Mouse (Mus musculus) liver, embryonic 14 days (tissue): Measurements from ENCODE around the gene Lrrn4cl. TPM values are rescaled to one million over a fixed set of nuclear protein-coding genes. Genes with fewer than 3 reads are reported as not detected.

Experiments used
- polyA plus RNA-seq: library from polyadenylated mRNA; depleted of rRNA; stranded (reverse); fragments of >200 nt; gene quantifications from 2 replicates; pipeline ENCODE4 v1.2.3, GENCODE M21; 2012; rRNA removed

Lrrn4cl gene
- polyA plus RNA-seq: 0.12 TPM in 2 replicates

GRCm38 (mm10) chr19:8850402-8850901, at the start of gene Lrrn4cl:
Gene Lrrn4cl, plus strand, starts transcription at chr19:8850768.

DNA sequence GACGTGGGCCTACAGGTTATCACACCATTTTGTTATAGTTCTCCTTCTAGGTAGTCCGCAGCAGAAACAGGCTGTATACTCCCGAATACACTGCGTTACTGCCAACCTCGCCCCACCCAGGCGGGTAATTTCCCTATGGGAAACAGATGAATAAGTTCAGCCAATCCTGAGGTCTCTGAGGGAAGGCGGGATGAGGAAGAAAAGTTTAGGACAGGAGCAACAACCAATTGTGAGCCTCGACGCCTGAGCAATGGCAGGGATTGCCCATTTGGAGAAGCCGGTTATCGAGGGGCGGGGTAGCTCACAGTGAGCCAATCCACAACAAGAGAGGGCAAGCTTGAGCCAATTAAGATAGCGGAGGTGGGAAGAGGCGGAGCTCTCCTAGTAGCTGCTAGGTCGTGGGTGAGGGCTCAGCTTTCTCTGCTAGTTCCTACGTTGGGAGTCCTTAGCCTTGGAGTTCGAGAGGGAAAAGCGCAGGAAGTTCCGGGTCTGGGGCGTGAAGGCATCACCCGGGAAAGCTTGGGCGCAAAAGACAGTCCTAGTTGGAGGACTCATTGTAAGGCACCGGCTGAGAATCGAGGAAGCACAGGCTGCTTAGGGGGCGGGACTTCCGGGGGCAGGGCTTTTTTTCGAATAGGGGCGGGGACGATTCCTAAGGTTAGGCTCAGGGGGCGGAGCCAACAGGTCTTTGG, 48.3 kb upstream of the Lrrn4cl start, which contains the start of gene Zbtb3:
Gene Zbtb3, plus strand, starts transcription at position 426 of the 692 bp plus-strand sequence.

DNA sequence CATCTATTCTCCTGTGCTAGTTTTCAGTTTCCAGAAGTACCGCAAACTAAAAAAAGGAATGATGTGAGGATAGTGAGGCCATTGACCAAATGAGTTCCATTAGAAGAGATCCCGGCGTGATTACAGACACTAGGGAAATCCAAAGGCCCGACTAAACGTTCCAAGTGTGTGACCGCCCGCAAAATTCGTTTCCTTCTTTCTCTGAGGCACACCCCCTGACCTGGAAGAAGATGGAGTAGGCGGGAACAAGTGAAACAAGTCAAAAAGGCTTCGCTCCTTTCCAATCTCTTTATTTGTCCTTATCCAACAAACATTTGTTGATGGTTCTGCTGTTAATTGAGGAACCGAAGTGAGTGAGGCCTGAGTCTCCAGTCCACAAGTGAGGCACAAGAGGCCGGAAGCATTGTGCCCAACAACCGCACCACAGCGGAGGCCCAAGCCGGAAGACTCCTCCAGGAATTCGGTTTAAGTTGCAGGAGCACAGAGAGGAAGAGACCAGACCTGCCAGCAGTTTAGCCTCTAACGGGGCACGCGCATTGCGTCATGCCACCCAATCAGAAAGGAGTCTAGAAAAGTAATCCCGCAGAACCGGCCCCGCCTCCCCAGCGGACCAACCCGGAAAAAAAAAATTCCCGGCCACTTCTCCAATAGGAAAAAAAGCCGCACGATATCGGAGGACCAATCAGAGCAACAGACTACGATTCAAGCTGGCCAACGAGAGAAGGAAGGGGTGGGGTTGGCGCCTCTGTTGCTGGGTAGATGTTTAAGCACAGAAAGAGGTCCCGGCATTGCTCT, 31.6 kb upstream of the Lrrn4cl start, which contains the start of gene Ttc9c:
Gene Ttc9c, minus strand, starts transcription at position 533 of the 795 bp plus-strand sequence.

GRCm38 (mm10) chr19:8819596-8820423, 30.8 kb upstream of the Lrrn4cl start, which contains the start of gene Hnrnpul2:
Gene Hnrnpul2, plus strand, starts transcription at chr19:8820010.

DNA sequence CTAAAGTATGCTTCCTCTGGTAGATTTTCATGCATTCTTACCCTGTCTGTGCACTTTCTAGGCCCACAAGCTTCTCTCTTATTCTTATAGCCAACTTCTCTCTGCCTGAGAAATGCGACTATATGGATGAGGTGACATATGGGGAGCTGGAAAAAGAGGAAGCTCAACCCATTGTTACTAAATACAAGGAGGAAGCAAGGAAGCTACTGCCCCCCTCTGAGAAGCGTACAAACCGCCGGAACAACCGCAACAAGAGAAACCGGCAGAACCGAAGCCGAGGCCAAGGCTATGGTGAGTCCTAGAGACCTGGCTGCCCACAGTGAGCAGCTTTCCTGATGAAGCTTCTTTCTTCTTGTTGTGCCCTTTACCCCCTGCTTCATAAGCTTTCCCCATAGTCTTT, 20.9 kb upstream of the Lrrn4cl start, which contains the start of gene AC129217.1:
Gene AC129217.1, plus strand, starts transcription at position 114 of the 400 bp plus-strand sequence.

DNA sequence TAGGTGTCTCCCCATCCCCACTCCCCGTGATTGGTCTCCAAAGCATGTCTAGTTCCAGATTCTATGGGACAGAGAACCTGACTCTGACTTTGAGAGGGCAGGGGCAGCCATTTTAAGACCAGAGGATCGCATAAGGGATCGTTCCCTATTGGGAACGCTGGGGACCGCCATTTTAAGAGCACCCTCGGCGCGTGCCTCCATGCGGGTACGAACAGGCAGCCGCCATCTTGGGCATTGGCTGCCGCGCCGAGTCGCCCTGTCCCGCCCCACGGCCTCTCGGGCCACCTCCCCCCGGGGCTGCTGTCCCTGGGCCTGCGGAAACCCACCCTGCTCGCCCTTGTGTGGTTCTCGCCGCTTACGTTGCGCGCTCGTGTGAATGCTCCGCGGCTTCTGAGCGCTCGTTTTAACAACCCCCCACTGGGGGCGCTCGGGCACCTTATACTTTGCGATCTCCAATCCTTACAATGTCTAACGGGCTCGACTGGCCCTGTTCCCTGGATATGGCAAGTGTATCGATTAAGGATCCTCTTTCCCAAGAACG, 13.2 kb upstream of the Lrrn4cl start, which contains the start of gene Bscl2:
Gene Bscl2, plus strand, starts transcription at position 217 of the 541 bp plus-strand sequence.

DNA sequence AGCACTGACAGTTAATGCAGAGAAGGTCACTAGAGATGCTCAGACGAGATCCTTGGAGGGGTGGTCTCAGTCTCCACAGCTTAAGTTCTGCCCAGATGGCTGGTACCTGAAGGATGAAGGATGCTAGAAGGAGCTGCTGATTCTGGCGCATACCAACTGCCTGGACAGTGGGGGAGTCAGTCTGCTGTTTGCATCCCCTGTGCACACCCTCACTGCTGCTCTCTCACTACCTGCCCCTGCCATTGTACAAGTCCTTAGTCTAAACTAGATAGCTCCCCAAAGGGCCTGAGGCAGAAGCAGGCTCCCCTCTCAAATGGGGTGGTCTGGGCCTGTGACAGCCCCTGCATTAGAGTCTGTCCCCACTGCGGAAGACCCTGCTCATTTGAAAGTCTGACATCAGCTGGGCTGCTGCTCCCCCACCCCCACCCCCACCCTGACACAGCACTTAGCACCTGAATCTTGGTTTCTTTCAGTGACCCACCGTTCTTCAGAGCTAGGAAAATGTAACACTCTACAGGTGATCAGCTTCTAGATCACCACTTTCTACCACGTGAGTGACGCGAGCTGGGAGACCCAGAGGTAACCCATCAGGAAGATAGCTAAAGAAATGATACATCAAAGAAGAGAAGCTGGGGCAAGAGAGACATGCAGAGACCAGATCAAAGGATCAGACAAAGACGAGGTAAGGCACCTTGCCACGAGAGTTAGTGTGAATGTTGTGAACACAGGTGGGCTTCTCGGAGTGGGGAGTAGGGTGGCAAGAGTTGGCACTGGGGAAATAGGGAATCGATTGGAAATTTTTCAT, 11.3 kb upstream of the Lrrn4cl start, which contains the start of gene Gng3:
Gene Gng3, minus strand, starts transcription at position 92 of the 805 bp plus-strand sequence.

DNA sequence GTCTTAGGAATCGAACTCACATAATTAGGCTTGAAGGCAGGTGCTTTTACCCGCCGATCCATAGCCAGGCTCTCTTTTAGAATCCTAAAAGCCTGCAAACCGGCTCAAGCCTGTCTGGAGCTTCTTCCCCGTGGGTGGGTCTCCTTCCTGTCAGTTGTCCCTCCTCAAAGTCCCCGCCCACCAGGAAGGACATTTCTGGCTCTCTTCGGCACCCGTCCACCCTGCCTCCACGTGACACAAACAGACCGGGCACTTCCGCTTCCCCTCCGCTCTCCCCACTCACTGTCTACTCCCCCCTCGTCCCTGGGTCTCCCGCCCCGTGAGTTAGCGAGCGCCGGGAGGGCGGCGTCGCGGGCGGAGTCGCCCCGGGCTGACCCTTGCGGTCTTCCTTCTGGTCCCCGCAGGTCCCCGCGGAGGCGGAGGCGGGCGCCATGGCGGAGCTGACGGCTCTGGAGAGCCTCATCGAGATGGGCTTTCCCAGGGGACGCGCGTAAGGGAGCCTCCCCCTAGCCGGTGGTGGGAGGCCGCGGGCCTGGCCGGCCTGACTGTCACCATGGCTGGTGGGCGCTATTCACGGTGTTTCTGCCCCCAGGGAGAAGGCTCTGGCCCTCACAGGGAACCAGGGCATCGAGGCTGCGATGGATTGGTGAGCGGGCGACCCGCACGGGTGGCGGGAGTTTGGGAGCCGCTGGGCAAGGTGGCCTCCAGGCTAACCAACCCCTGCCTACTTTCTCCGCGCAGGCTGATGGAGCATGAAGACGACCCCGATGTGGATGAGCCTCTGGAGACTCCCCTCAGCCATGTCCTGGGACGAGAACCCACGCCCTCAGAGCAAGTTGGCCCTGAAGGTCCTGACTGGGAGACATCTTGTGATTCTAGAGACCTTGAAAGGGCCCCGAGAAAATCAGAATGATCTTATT, 21.0 kb downstream of the Lrrn4cl start, which contains the start of gene Ubxn1:
Gene Ubxn1, plus strand, starts transcription at position 230 of the 920 bp plus-strand sequence.

DNA sequence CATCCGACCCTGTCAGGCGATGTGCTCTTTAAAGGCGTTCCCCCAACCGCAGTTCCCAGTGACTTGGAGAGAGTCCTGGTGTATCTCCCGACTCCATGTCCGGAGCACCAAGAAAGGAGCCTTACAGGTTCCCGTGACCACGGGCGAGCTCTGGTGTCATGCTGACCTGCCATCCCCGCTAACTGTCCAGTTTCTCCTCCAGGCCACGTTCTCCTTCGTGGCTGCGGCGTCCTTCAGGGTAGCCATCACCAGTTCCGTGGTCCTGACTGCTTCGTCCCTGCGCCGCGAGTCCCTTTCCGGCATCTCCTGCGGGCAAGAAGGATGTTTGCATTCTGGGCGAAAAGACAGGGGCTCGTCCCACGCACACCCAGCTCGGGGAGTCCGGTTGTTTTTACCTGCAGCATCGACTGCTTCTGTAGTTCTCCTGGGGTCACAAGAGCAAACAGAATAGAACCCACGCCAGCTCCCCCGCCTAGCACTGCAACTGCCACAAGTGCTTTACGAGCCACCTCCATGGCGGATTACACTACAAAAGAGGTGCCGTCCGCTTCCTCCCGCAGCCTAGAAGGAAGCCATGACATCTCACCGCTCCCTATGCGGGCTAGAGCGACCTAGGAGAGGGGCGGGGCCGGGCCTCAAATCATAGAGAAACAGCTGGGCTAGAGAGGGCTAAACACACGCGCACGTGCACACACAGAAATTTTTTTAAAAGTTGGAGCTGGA, 29.9 kb downstream of the Lrrn4cl start, which contains the start of gene Uqcc3:
Gene Uqcc3, minus strand, starts transcription at position 613 of the 723 bp plus-strand sequence.

DNA sequence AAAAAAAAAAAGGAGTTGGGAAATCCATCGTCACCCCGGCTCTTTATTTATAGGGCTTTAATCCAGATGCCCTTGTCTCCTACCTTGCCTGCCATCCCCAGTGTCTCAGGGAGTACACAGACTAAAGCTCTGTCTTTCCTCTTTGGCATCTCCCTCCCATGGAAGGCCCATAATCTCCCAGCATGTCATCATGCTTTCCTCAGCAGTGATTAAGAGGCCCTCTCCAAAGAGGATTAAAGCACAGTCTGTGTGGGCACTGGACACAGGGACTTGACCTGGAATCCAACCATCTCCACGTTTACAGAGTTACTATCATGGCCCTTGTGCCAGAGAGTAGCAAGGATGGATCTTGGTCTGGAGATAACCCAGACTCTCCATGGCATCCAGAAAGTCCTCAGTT, 33.0 kb downstream of the Lrrn4cl start, which contains the start of the genes Lbhd1 and Gm49403:
Gene Lbhd1, plus strand, starts transcription at position 117 of the 400 bp plus-strand sequence.
Gene Gm49403, plus strand, starts transcription at position 315 of the 400 bp plus-strand sequence.

DNA sequence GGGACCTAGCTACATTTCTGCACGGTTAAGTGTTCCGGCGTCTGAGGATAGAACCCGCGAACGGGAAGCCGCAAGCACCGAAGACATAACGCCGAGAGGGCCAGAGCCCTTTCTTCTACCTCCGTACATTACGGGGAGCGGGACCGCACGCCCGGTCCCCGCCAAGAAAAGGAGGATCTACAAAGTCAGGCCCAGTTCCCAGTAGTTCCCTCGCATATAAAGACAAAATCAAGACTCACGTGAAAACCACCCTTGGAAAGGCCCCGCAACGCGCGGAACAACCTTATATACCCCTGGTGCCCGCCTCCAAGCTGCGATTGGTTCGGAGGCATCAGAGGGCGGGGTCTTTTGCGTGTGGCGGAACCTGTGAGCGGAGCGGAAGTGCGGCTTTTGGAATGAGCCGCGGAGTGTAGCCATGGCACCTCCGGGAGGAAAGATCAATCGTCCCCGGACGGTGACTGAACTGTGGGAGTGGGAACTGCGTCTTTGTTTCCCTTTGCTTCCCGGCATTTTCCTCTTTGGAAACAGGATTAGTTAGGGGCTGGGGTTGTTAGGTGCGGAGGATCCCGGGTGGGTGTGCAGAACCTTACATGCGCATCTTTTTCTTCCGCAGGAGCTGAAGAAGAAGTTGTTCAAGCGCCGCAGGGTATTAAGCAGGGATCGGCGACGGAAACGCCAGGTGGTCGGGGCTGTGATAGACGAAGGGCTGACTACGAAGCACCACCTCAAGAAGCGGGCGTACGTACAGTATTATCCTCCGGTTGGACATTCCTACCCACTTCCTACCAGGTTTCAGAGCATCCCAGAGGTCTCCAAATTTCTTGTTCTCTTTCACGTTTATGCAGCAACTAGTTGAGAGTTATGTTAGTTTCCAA, 38.2 kb downstream of the Lrrn4cl start, which contains the start of the genes 1810009A15Rik and Gm49416:
Gene 1810009A15Rik, plus strand, starts transcription at position 343 of the 875 bp plus-strand sequence.
Gene Gm49416, plus strand, starts transcription at position 416 of the 875 bp plus-strand sequence.

GRCm38 (mm10) chr19:8892829-8893766, 42.5 kb downstream of the Lrrn4cl start, which contains the start of gene Ints5:
Gene Ints5, plus strand, starts transcription at chr19:8893005.

DNA sequence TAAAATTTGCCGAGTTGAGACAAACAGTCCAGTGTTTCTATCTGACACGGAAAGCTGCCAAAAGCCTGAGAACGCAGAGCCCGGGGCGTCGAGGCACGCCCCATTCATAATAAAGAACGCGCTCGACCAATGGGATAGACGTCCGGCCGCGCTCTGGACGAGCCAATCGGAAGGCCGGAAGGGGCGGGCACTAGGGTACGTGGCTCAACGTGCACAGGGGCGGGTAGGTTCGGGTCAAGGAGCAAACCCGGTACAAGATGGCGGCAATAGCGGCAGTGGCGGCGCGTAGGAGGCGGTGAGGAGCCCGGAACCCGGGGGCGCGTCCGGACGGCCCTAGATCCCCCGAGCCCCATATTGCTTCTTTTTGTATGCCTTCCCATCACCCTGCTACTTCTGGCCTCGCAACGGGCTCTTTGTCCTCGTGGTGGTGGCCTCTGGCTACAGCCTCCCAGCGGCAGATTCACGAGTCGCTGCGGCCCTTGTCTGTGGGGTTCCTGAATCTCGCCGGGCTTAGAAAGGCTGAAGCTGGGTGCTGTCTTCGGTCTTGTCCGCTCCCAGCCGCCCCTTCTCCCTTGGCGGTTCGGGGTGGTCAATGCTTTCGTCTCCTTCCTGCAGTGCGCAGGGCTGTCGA, 47.4 kb downstream of the Lrrn4cl start, which contains the start of gene Ganab:
Gene Ganab, plus strand, starts transcription at position 207 of the 631 bp plus-strand sequence.

